Comparison of ENCODE assay signal across 8 mouse cellular contexts in genomic region chr12:112144377-112145115, GRCm38 (mm10). TPM values are rescaled to one million over a fixed set of nuclear protein-coding genes. Genes with fewer than 3 reads are reported as not detected.
DNase-seq lines count a peak whose midpoint lies in the region; ATAC-seq lines count a peak whose summit lies in the region.

No protein-coding gene starts in this region.

- H3K9ac ChIP-seq in heart, embryonic 11.5 days (ENCODE audit: low read depth, low read length) = peak overlapping the region; percentile 39; the same call in 1 of the 2 replicates
- H3K9ac ChIP-seq in hindbrain, embryonic 13.5 days = peak overlapping the region; percentile 77
- H3K9ac ChIP-seq in midbrain, embryonic 13.5 days (replicated peaks) = peak overlapping the region; percentile 83

- H3K4me3 ChIP-seq in heart, embryonic 11.5 days (ENCODE audit: low read depth, low read length) = peak overlapping the region; percentile 55
- peak overlapping the region; percentile 55 for H3K4me3 ChIP-seq in hindbrain, embryonic 13.5 days
- peak overlapping the region; percentile 54 for H3K4me3 ChIP-seq in midbrain, embryonic 13.5 days (replicated peaks)

- 1% methylated on average over 46 of the region's 46 CpGs for WGBS in heart, embryonic 11.5 days (ENCODE audit: insufficient replicate concordance)
- WGBS in hindbrain, embryonic 13.5 days = under 1% methylated on average over 46 of the region's 46 CpGs
- WGBS in midbrain, embryonic 13.5 days = under 1% methylated on average over 46 of the region's 46 CpGs

- H3K9me3 ChIP-seq in heart, embryonic 11.5 days (replicated peaks; ENCODE audit: control insufficient read depth, low read length) = no peaks in the 10 kb centered on the region
- no peaks in the 10 kb centered on the region for H3K9me3 ChIP-seq in hindbrain, embryonic 13.5 days
- H3K9me3 ChIP-seq in midbrain, embryonic 13.5 days = no peaks in the 10 kb centered on the region

- peaks cover 55% of the 10 kb centered on the region for H3K27me3 ChIP-seq in heart, embryonic 11.5 days (ENCODE audit: control insufficient read depth, insufficient read depth, low read length)
- H3K27me3 ChIP-seq in hindbrain, embryonic 13.5 days = peaks cover 91% of the 10 kb centered on the region
- H3K27me3 ChIP-seq in midbrain, embryonic 13.5 days = peaks cover 87% of the 10 kb centered on the region

- no peak for ATAC-seq in heart, embryonic 11.5 days (replicated peaks; ENCODE audit: insufficient number of reproducible peaks, low FRiP score, low TSS enrichment)
- ATAC-seq in hindbrain, embryonic 13.5 days (ENCODE audit: low FRiP score) = no peak
- no peak for ATAC-seq in midbrain, embryonic 13.5 days

- H3K27ac ChIP-seq in heart, embryonic 11.5 days (ENCODE audit: low read depth, low read length) = no peak overlapping the region
- H3K27ac ChIP-seq in hindbrain, embryonic 13.5 days = peak overlapping the region; percentile 72
- H3K27ac ChIP-seq in midbrain, embryonic 13.5 days = peak overlapping the region; percentile 73

- no peaks in the 10 kb centered on the region for H3K36me3 ChIP-seq in heart, embryonic 11.5 days (ENCODE audit: control insufficient read depth, insufficient read depth, low read length)
- no peaks in the 10 kb centered on the region for H3K36me3 ChIP-seq in hindbrain, embryonic 13.5 days
- no peaks in the 10 kb centered on the region for H3K36me3 ChIP-seq in midbrain, embryonic 13.5 days

- H3K4me1 ChIP-seq in heart, embryonic 11.5 days (ENCODE audit: control insufficient read depth, insufficient read depth, low read length) = peaks cover 20% of the 10 kb centered on the region
- peaks cover 65% of the 10 kb centered on the region for H3K4me1 ChIP-seq in hindbrain, embryonic 13.5 days (replicated peaks)
- peaks cover 72% of the 10 kb centered on the region for H3K4me1 ChIP-seq in midbrain, embryonic 13.5 days (replicated peaks)

- no peak for DNase-seq in heart, adult 9 months (ENCODE audit: low spot score in 2 of 2)
- peak; percentile 25 for DNase-seq in R1 (ENCODE audit: low read depth, low spot score)
- DNase-seq in thymus, adult 18-20 months = no peak
- DNase-seq in gastrocnemius, postnatal 4 days (ENCODE audit: low spot score in 2 of 2) = no peak
- DNase-seq in thymus, postnatal 36 days = no peak

- H3K4me2 ChIP-seq in heart, embryonic 11.5 days = peak overlapping the region; percentile 80
- H3K4me2 ChIP-seq in hindbrain, embryonic 13.5 days = peak overlapping the region; percentile 87
- H3K4me2 ChIP-seq in midbrain, embryonic 13.5 days (replicated peaks) = peak overlapping the region; percentile 84

RNA-seq across cellular contexts. Expression of gene Kif26a, which starts 1.5 kb away (rescaled TPM):
- 0.89 and 1.3 TPM in 2 replicates for polyA plus RNA-seq in heart, embryonic 11.5 days (2014; fragmentation: Nextera tagmentation; extraction: Ambion mirVana)
- 3.8 and 4.4 TPM in 2 replicates for polyA plus RNA-seq in hindbrain, embryonic 13.5 days (2015; fragmentation: Nextera tagmentation; extraction: Ambion mirVana)
- 7.0 and 11.4 TPM in 2 replicates for polyA plus RNA-seq in midbrain, embryonic 13.5 days (2015; fragmentation: Nextera tagmentation; extraction: Ambion mirVana)
- total RNA-seq in gastrocnemius, postnatal 4 days (2021) = 10 to 100 TPM; 14.5 to 15.8 TPM

RNA-seq across cellular contexts. Expression of gene Aspg, which starts 38.1 kb away (rescaled TPM):
- polyA plus RNA-seq in heart, embryonic 11.5 days (2014; fragmentation: Nextera tagmentation; extraction: Ambion mirVana) = 0.56 and 1.4 TPM in 2 replicates
- polyA plus RNA-seq in hindbrain, embryonic 13.5 days (2015; fragmentation: Nextera tagmentation; extraction: Ambion mirVana) = 0.27 and 1.1 TPM in 2 replicates
- polyA plus RNA-seq in midbrain, embryonic 13.5 days (2015; fragmentation: Nextera tagmentation; extraction: Ambion mirVana) = 0.52 and 0.90 TPM in 2 replicates
- total RNA-seq in gastrocnemius, postnatal 4 days (2021) = under 1 TPM; 0.32 to 0.62 TPM
